Mouse (Mus musculus) liver, embryonic 16.5 days (tissue): ENCODE data around the gene Acat2. TPM values are rescaled to one million over a fixed set of nuclear protein-coding genes. Genes with fewer than 3 reads are reported as not detected.

Experiments used
- ATAC-seq: fragments of 200-750 bp; cut with Nextera tagmentation; 2 replicates; pipeline ENCODE4 v1.8.0; 2017; ENCODE audit warnings: low read depth, mild to moderate bottlenecking, moderate number of reproducible peaks, moderate library complexity
- H3K27ac ChIP-seq: fragments of 300-500 bp; sonication (generic); 2 replicates; pipeline ENCODE4 v1.5.1; 2014; ENCODE audit warnings: mild to moderate bottlenecking, low read length
- H3K27me3 ChIP-seq: fragments of 300-500 bp; sonication (generic); 2 replicates; pipeline ENCODE4 v1.6.1; 2014; ENCODE audit warnings: low read depth, low read length, mixed read lengths; ENCODE audit not compliant: control insufficient read depth, insufficient read depth
- H3K36me3 ChIP-seq: fragments of 300-500 bp; sonication (generic); 2 replicates; pipeline ENCODE4 v1.6.1; 2014; ENCODE audit warnings: mild to moderate bottlenecking; ENCODE audit not compliant: control insufficient read depth, insufficient read depth
- H3K4me1 ChIP-seq: fragments of 300-500 bp; sonication (generic); 2 replicates; pipeline ENCODE4 v1.6.1; 2014; ENCODE audit warnings: low read depth, low read length, mixed read lengths; ENCODE audit not compliant: control insufficient read depth
- H3K4me2 ChIP-seq: fragments of 300-500 bp; sonication (generic); 2 replicates; pipeline ENCODE4 v1.6.1; 2014; ENCODE audit warnings: low read depth, low read length, mixed read lengths
- H3K4me3 ChIP-seq: fragments of 300-500 bp; sonication (generic); 2 replicates; pipeline ENCODE4 v1.5.1; 2014; ENCODE audit warnings: low read depth, mild to moderate bottlenecking, low read length
- H3K9ac ChIP-seq: fragments of 300-500 bp; sonication (generic); 2 replicates; pipeline ENCODE4 v1.6.1; 2014; ENCODE audit warnings: low read depth, low read length
- H3K9me3 ChIP-seq: fragments of 300-500 bp; sonication (generic); replicated peaks from 2 replicates; pipeline ENCODE4 v1.6.1; 2016; ENCODE audit warnings: low read length; ENCODE audit not compliant: control insufficient read depth
- whole genome bisulfite sequencing: fragments of 180-500 bp; shearing (Covaris S2); extraction: QIAGEN DNeasy Blood & Tissue Kit; methylation state at CpG from one replicate; pipeline ENCODE4 v1.1.7; 2014; ENCODE audit not compliant: insufficient replicate concordance; 5-methylcytosine and 5-hydroxymethylcytosine counted together
- polyA plus RNA-seq: library from polyadenylated mRNA; unstranded; fragments of >200 nt; fragmentation: Nextera tagmentation; extraction: Ambion mirVana; gene quantifications from 2 replicates; pipeline ENCODE4 v1.2.1, GENCODE M21; 2015

The Acat2 gene
- polyA plus RNA-seq, 1 experiment from 2014 or later: 101 TPM

DNA sequence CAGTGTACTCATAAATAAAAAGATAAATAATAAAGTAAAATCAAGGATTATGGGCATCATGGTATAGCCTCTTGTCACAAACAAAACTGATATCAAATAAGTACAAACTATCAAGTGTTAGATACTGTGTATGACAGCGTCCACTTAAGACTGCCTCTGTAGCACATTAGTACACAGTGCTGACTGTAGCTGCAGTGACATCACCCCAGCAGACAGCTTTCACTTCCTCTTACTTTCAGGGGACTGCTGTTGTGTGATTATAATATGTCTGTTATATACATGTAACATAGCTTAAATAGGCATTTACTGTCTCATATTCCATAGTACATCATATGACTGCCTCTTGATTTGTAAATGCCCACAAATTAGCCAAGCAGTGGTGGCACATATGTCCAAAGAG is 39.5 kb downstream of the Acat2 start:
- Histone ChIP-seq H3K9me3 (no peaks in the 10 kb centered on the region), H3K36me3 (peaks cover 62% of the 10 kb centered on the region), H3K9ac (no peak overlapping the region), H3K4me2 (no peak overlapping the region), H3K27ac (no peak overlapping the region), H3K4me3 (no peak overlapping the region), H3K4me1 (peaks cover 5% of the 10 kb centered on the region), H3K27me3 (no peaks in the 10 kb centered on the region)
- ATAC-seq: no peak
- 81% methylated on average over 1 of the region's 1 CpGs for WGBS

DNA sequence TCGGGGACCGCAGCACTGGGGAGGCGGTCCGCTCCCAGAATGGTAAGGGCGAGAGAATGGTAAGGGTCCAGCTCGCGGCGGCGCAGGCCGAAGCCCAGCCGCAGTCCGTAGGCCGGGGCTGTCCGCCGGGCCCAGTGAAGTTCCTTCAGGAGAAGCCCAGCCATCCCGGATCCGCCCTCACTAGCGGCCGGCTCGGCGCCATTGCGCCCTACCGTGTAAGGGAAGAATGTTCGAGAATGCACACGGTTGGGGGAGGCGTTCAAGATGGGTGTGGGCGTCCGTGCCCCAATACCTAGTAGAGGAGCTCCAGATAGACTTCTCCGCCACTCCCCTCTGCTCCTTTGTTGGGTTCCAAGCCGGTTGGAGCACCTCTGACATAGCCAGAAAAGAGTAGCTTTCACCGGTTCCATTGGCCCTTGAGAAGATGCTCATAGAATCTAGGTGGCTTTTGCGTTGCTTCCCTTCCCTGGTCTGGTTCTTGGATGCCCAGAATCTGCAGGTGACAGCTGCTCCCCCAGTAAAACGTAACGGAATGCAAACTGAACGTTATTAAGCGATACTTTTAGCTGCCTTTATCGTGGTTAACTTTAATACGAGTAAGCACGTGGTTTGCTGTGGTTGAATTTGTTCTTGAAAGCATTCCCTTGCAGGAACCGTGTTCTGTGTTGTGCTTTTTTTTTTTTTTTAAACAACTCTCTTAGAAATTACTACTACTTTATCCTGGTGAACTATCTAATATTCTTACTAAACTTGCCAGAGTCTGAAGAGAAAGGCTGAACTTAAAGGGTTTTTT is 43.8 kb downstream of the Acat2 start:
- H3K27me3 ChIP-seq: no peaks in the 10 kb centered on the region
- H3K4me1 ChIP-seq: peaks cover 12% of the 10 kb centered on the region
- WGBS: under 1% methylated on average over 40 of the region's 40 CpGs
- H3K4me2 ChIP-seq: peak overlapping the region; percentile 84
- peak overlapping the region; percentile 99 for H3K9ac ChIP-seq
- peak; percentile 61 for ATAC-seq
- no peaks in the 10 kb centered on the region for H3K9me3 ChIP-seq
- H3K36me3 ChIP-seq: peaks cover 47% of the 10 kb centered on the region
- peak overlapping the region; percentile 98 for H3K4me3 ChIP-seq
- peak overlapping the region; percentile 95 for H3K27ac ChIP-seq

DNA sequence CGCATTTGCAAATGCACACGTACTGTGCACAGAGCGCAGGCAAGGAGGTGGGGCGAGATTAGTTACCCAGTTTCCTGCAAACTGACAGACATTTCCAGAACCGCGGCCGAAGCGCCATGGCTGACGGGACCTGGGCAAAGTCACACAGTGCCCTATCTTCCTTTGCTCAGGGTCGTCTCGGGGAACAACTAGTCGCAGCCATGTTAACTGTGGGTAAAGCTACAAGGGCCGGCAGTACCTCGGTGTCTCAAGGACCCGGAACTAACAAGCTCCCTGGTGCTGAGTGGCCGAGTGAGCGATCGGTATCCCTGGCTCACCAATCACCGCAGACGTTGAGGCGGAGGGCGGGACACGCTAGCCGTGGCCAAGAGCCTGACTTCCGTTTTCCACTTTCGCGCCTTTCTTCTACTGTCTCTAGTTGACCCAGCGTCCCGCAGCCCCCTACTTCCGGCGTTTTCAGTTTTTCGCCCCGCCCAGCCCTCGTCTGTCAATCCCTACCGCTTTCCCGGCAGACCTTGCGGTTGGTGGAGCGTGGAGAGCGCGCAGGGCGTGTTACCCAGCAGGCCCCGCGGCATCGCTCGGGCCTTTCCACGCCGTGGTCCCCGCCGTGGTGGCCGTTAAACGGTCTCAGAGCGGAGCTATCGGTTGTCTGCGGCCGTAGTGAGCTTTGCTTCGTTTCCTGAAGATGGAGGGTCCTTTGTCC is 44.5 kb downstream of the Acat2 start, which contains the start of gene Mrpl18:
Gene Mrpl18, minus strand, starts transcription at position 465 of the 703 bp plus-strand sequence.
- H3K4me2 ChIP-seq: peak within 1 kb of the TSS; percentile 84
- no peaks in the 10 kb centered on the region for H3K27me3 ChIP-seq
- peak within 1 kb of the TSS; percentile 95 for H3K27ac ChIP-seq
- ATAC-seq: peak; percentile 96
- H3K4me3 ChIP-seq: peak within 1 kb of the TSS; percentile 98
- H3K9ac ChIP-seq: peak within 1 kb of the TSS; percentile 99
- under 1% methylated on average over 56 of the region's 56 CpGs for WGBS
- H3K36me3 ChIP-seq: peaks cover 49% of the 10 kb centered on the region
- no peaks in the 10 kb centered on the region for H3K9me3 ChIP-seq
- H3K4me1 ChIP-seq: peaks cover 12% of the 10 kb centered on the region

DNA sequence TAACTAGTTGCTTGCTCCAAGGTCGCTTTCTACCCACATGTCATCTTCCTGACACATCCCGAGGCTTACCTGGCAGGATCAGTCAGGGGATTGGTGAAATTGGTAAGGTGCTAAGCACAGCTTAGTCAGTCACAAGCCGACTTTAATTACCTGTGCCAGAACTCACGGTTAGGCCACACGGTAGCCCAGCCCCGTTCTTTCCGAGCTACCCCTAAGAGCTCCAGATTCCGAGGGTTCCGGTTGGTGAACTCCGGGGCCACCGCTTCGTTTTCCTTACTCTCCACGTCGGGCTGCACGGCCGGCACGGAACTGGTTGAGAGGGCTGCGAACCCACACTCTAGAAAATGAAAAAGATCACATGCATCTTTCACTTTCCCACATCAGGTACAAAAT is 45.1 kb downstream of the Acat2 start, which contains the start of gene Tcp1:
Gene Tcp1, plus strand, starts transcription at position 214 of the 393 bp plus-strand sequence.
- H3K36me3 ChIP-seq: peaks cover 48% of the 10 kb centered on the region
- no peak for ATAC-seq
- peak within 1 kb of the TSS; percentile 84 for H3K4me2 ChIP-seq
- WGBS: under 1% methylated on average over 18 of the region's 18 CpGs
- peak within 1 kb of the TSS; percentile 99 for H3K9ac ChIP-seq
- no peaks in the 10 kb centered on the region for H3K9me3 ChIP-seq
- peak within 1 kb of the TSS; percentile 98 for H3K4me3 ChIP-seq
- no peaks in the 10 kb centered on the region for H3K27me3 ChIP-seq
- H3K4me1 ChIP-seq: peaks cover 12% of the 10 kb centered on the region
- peak within 1 kb of the TSS; percentile 95 for H3K27ac ChIP-seq

DNA sequence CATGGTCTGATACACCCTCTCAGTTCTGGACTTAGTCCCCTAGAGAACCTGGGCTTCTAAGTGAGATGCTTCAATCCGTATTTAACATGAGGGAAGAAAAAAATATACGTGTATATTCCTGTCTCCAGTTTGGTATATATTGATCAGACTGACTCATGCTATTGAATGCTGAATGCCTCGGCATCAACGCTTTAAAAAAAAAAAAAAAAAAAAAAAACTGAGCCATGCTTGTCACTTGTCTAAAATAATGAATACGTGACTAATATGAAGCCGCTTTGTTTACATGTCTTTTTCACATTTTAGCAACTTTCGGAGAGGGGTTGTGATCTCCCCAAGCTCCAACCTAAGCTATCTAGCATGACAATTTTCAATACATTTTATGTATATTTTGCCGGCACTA is 50.2 kb downstream of the Acat2 start:
- peaks cover 32% of the 10 kb centered on the region for H3K36me3 ChIP-seq
- no peak overlapping the region for H3K4me2 ChIP-seq
- no peaks in the 10 kb centered on the region for H3K27me3 ChIP-seq
- no peak for ATAC-seq
- WGBS: 79% methylated on average over 8 of the region's 8 CpGs
- no peak overlapping the region for H3K9ac ChIP-seq
- peaks cover 6% of the 10 kb centered on the region for H3K4me1 ChIP-seq
- H3K27ac ChIP-seq: no peak overlapping the region
- H3K4me3 ChIP-seq: no peak overlapping the region
- no peaks in the 10 kb centered on the region for H3K9me3 ChIP-seq

DNA sequence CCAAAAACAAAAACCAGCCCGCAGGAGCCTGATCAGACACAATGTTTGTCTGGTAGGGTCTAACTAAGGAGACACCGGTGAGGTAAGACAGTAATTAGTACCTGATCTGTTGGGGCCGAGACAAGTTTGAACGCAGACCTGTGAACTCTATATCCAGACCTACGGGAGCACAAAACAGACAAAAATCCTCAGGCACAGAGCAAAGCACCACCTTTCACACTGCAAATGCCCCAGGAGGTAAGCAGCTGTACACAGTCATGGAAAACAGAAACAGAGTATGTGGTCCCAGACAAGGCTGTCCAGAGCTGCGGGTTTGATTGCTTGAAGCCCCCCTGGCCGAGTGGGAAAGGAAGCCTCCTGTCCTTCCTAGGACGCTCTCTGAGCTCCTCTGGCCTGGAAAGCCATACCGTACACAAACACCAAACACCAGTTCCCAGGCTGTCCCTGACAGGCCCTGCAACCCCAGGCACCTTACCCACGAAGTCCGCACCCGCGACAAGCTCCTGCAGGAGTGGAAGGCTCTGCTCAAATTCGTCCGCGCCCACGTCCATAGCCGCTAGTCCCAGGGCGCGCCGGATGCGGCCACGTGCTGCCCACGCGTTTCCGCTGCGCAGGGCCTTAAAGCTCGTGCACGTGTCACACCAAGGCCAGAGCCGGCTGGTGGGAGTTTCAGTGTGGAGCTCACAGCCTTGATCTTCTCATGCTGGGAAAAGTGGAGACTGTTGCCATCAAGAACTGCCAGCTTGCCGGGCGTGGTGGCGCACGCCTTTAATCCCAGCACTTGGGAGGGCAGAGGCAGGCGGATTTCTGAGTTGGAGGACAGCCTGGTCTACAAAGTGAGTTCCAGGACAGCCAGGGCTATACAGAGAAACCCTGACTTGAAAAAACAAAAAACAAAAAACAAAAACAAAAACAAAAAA is 50.9 kb downstream of the Acat2 start, which contains the start of gene Pnldc1:
Gene Pnldc1, minus strand, starts transcription at position 870 of the 920 bp plus-strand sequence.
- Histone ChIP-seq H3K27me3 (no peaks in the 10 kb centered on the region), H3K4me1 (peaks cover under 1% of the 10 kb centered on the region), H3K4me2 (no peak within 1 kb of the TSS), H3K27ac (no peak within 1 kb of the TSS), H3K4me3 (no peak within 1 kb of the TSS), H3K9ac (no peak within 1 kb of the TSS), H3K9me3 (no peaks in the 10 kb centered on the region), H3K36me3 (peaks cover 32% of the 10 kb centered on the region)
- no peak; the same call in 1 of the 2 replicates for ATAC-seq
- 81% methylated on average over 35 of the region's 35 CpGs for WGBS

DNA sequence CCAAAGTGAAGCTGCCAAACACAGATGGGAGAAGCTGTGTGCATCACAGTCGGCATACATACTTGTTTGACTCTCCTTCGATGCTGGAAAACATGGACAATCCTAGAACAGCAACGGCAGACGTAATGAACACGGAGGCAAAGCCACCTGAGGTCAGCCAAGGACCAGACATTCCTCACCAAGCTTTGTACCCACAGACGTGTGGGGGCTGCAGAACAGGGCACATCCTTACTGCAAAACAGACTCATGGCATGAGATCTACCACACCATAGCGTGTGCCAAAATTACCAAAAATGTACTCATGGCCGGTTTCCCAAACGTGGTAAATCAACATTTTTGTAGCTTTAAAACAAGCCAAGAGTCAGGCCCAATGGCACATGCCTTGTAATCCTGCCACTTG is 54.1 kb downstream of the Acat2 start:
- 83% methylated on average over 9 of the region's 9 CpGs for WGBS
- no peaks in the 10 kb centered on the region for H3K4me1 ChIP-seq
- H3K9me3 ChIP-seq: no peaks in the 10 kb centered on the region
- no peak for ATAC-seq
- H3K27ac ChIP-seq: no peak overlapping the region
- no peak overlapping the region for H3K4me3 ChIP-seq
- H3K36me3 ChIP-seq: peaks cover 7% of the 10 kb centered on the region
- no peak overlapping the region for H3K9ac ChIP-seq
- H3K4me2 ChIP-seq: no peak overlapping the region
- no peaks in the 10 kb centered on the region for H3K27me3 ChIP-seq

DNA sequence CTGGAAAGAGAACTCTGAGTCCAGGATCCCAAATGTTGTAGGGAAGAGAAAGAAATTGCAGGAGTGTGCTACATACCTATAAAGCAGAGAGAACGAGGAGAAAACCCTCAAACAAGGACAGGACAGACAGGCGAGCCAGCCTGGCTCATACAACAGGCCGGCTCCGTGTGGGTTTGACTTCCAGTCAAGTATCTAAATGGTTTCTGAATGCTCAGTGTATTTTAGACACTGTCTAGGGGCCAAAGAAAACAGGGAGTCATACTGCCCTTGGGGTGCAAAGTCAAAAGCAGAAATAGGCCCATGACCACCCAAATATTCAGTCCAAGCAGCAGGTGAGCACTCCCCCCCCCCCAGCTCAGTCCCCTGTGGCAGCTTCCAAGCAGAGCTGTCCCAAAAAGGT is 54.7 kb downstream of the Acat2 start:
- 69% methylated on average over 4 of the region's 4 CpGs for WGBS
- ATAC-seq: no peak
- H3K9ac ChIP-seq: no peak overlapping the region
- no peaks in the 10 kb centered on the region for H3K27me3 ChIP-seq
- H3K4me3 ChIP-seq: no peak overlapping the region
- no peaks in the 10 kb centered on the region for H3K9me3 ChIP-seq
- no peak overlapping the region for H3K27ac ChIP-seq
- no peak overlapping the region for H3K4me2 ChIP-seq
- H3K36me3 ChIP-seq: peaks cover 3% of the 10 kb centered on the region
- no peaks in the 10 kb centered on the region for H3K4me1 ChIP-seq
